16 mouse cellular contexts compared by ENCODE assay signal in genomic region chr7:107519256-107520025, GRCm38 (mm10). TPM values are rescaled to one million over a fixed set of nuclear protein-coding genes. Genes with fewer than 3 reads are reported as not detected.
A peak's percentile ranks its signal among the peaks of the same experiment; 100 is the strongest.
DNase-seq lines count a peak whose midpoint lies in the region.
"Had no signal": no experiment of that assay in that cellular context is flagged by ENCODE, and none has a peak within 500 bp of the region (broad histone marks: within the 10 kb centered on the region; RNA-seq: fewer than 3 reads in every experiment).

No protein-coding gene starts in this region.

- intact Hi-C loops in left cerebral cortex, postnatal 4 days (cut with DNase I): no loop called here
- intact Hi-C loops in left cerebral cortex, postnatal 36 days (cut with DNase I): no loop called here

- DNase-seq in left cerebral cortex, postnatal 4 days: peak; percentile 36
- DNase-seq in left cerebral cortex, postnatal 36 days (ENCODE audit: low spot score in 2 of 2): no peak
- peak; percentile 69 to 78 for DNase-seq in cerebellum, adult 18-20 months
- peak; percentile 80 to 83 for DNase-seq in cerebellum, postnatal 10 days
- no peak for DNase-seq in adrenal gland, adult 18-20 months (ENCODE audit: low spot score in 2 of 2)
- no peak for DNase-seq in right cerebral cortex, postnatal 4 days
- no peak for DNase-seq in MN1 (ENCODE audit: low spot score)
- DNase-seq: adrenal gland, postnatal 10 days; gastrocnemius, postnatal 14 days; heart, adult 2 months; heart, postnatal 36 days; kidney, adult 18-20 months; layer of hippocampus, postnatal 36 days; lung, postnatal 10 days had no signal

RNA-seq across cellular contexts. Expression of gene Olfml1, which starts 47.8 kb away (rescaled TPM):
- total RNA-seq in left cerebral cortex, postnatal 4 days (2021): 1 to 10 TPM; 4.6 to 5.6 TPM
- 10 to 100 TPM in 1 of 2 experiments, 1 to 10 TPM in 1; 9.2 to 11.2 TPM for total RNA-seq in left cerebral cortex, postnatal 36 days (2021)
- 10 to 100 TPM in 1 of 2 experiments, 1 to 10 TPM in 1; 6.9 to 10.5 TPM for total RNA-seq in adrenal gland, adult 18-20 months (2021)
- total RNA-seq: megakaryocyte progenitor cell, adult 5-6 weeks; neutrophil, adult 5-6 weeks had no signal

Comparison
In these comparisons a context has a peak if more than half of its experiments do, and no peak if none do; other contexts are left out.
1. DNase-seq: peak in left cerebral cortex, postnatal 4 days (single experiment), cerebellum, adult 18-20 months (2 of 2) and cerebellum, postnatal 10 days (2 of 2); none in left cerebral cortex, postnatal 36 days (0 of 2), adrenal gland, adult 18-20 months (0 of 2), right cerebral cortex, postnatal 4 days (single experiment) and MN1 (single experiment).